Mouse (Mus musculus): ENCODE measurements around the gene Slc38a9. TPM values are rescaled to one million over a fixed set of nuclear protein-coding genes. Genes with fewer than 3 reads are reported as not detected.

Gene Slc38a9
- polyA plus RNA-seq (2015; fragmentation: Nextera tagmentation; extraction: Ambion mirVana), result 10.2 and 13.7 TPM in 2 replicates

DNA sequence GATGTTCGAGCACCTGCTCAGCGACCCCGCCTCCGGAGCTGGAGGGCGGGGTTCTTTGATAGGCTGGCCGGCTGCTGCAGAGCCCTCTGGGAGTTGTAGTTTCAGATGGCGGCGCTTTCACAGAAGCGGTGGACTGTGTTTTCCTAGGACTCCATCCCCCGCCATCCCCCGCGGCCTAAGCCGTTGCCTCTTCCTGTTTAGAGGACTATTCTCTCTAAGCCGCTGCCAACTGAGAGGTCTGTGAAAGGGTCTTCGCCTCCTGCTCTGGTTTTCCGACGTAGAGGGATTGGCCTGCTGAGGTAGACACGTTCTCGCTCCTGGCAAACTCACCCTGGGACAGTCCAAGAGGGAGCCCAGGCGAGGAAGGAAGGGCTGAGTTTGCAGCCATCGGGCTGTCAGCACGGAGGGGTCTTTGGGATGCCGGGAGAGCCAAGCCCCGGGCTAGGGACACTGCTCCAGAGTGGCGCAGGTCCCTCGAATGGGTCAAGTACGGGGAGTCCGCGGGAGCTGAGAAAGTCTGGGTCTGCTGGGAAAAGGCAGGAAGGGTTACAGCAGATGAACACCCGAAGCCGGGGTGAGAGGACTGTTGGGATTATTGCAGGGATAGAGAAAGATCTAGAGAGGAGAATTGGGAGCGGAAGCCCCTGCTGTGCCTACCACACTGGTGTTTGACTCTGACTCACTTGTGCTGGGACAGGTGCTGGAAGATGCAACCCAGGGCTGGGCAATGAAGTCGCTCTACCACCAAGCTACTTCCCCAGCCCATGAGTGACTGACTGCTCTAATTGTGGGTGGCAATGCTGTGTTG, at the start of gene Slc38a9:
TSS of gene Slc38a9 (plus strand) at position 178 of the 808 bp plus-strand sequence.
- H3K9ac ChIP-seq, result peak within 1 kb of the TSS; percentile 57
- no peaks in the 10 kb centered on the region for H3K27me3 ChIP-seq
- no peaks in the 10 kb centered on the region for H3K36me3 ChIP-seq
- H3K27ac ChIP-seq, result 0 out of 2 replicates have a peak within 1 kb of the TSS, but pooled peaks have one; percentile 30
- H3K4me3 ChIP-seq, result peak within 1 kb of the TSS; percentile 64
- H3K4me1 ChIP-seq, result peaks cover 8% of the 10 kb centered on the region; the same call in 1 of the 2 replicates
- under 1% methylated on average over 33 of the region's 33 CpGs for WGBS
- peak within 1 kb of the TSS; percentile 82 for H3K4me2 ChIP-seq
- H3K9me3 ChIP-seq, result no peaks in the 10 kb centered on the region
- peak; percentile 99 for ATAC-seq (ENCODE audit: borderline replicate concordance, extremely low read depth, low FRiP score, low TSS enrichment)

- 48% methylated on average over 3 of the region's 3 CpGs for WGBS
- Histone ChIP-seq H3K4me1 (no peaks in the 10 kb centered on the region), H3K9ac (no peak overlapping the region), H3K36me3 (no peaks in the 10 kb centered on the region), H3K4me2 (no peak overlapping the region), H3K27me3 (no peaks in the 10 kb centered on the region), H3K4me3 (no peak overlapping the region), H3K9me3 (no peaks in the 10 kb centered on the region), H3K27ac (no peak overlapping the region)
- ATAC-seq (ENCODE audit: borderline replicate concordance, extremely low read depth, low FRiP score, low TSS enrichment), result no peak
These were observed 39.0 kb upstream of the Slc38a9 start for GRCm38 (mm10) chr13:112621592-112621991.

DNA sequence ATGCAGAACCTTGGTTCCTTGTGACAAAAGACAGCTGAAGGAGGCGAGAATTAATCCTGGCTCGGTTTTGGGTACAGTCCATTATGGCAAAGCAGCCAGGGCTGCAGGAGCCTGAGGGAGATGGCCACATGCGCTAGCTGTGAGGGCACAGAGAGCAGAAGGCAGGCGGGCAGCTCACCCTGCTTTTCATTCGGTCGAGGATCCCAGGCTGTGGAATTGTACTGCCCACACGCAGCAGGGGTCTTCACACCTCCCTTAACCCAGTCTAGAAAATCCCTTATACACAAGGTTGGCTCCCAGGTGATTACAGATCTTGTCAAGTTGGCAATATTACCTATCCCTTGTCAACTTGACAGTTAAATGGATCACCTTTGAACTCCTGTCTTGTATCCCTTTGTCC, 36.9 kb upstream of the Slc38a9 start:
- Histone ChIP-seq H3K4me2 (no peak overlapping the region), H3K4me3 (no peak overlapping the region), H3K4me1 (no peaks in the 10 kb centered on the region), H3K9me3 (no peaks in the 10 kb centered on the region), H3K9ac (no peak overlapping the region), H3K36me3 (no peaks in the 10 kb centered on the region), H3K27ac (no peak overlapping the region), H3K27me3 (no peaks in the 10 kb centered on the region)
- 53% methylated on average over 7 of the region's 7 CpGs for WGBS
- no peak for ATAC-seq (ENCODE audit: borderline replicate concordance, extremely low read depth, low FRiP score, low TSS enrichment)

DNA sequence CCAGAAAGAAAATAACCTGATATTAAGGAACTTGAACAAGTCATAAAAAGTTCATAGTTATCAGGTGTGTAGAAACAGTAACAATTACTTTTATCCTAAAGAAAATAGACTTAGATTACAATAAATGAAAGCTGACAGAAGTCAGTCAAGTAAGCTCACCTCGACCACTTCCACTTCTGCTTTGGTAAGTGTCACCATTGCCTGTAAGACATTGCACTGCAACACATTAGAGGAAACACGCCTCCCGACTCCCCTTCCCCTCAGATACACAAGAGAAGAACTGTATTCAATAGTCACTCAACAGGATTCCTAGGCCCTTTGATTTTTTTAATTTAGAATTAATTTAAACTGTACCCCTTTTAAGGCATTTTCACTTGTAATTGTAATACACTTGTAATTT, 35.9 kb upstream of the Slc38a9 start:
- no peak for ATAC-seq (ENCODE audit: borderline replicate concordance, extremely low read depth, low FRiP score, low TSS enrichment)
- Histone ChIP-seq H3K27me3 (no peaks in the 10 kb centered on the region), H3K4me3 (no peak overlapping the region), H3K4me1 (no peaks in the 10 kb centered on the region), H3K9me3 (no peaks in the 10 kb centered on the region), H3K4me2 (no peak overlapping the region), H3K9ac (no peak overlapping the region), H3K36me3 (no peaks in the 10 kb centered on the region), H3K27ac (no peak overlapping the region)
- WGBS, result 56% methylated on average over 3 of the region's 3 CpGs

- Histone ChIP-seq H3K4me2 (no peak overlapping the region), H3K4me3 (no peak overlapping the region), H3K27me3 (no peaks in the 10 kb centered on the region), H3K9me3 (no peaks in the 10 kb centered on the region), H3K27ac (no peak overlapping the region), H3K36me3 (no peaks in the 10 kb centered on the region), H3K9ac (no peak overlapping the region), H3K4me1 (no peaks in the 10 kb centered on the region)
- ATAC-seq (ENCODE audit: borderline replicate concordance, extremely low read depth, low FRiP score, low TSS enrichment), result no peak
These were observed 35.0 kb upstream of the Slc38a9 start for GRCm38 (mm10) chr13:112625566-112625965.

GRCm38 (mm10) chr13:112635174-112635837, 25.2 kb upstream of the Slc38a9 start:
- Histone ChIP-seq H3K4me2 (no peak overlapping the region), H3K27ac (no peak overlapping the region), H3K9me3 (no peaks in the 10 kb centered on the region), H3K4me1 (no peaks in the 10 kb centered on the region), H3K9ac (no peak overlapping the region), H3K27me3 (no peaks in the 10 kb centered on the region), H3K36me3 (no peaks in the 10 kb centered on the region), H3K4me3 (no peak overlapping the region)
- no peak for ATAC-seq (ENCODE audit: borderline replicate concordance, extremely low read depth, low FRiP score, low TSS enrichment)
- WGBS, result 50% methylated on average over 7 of the region's 7 CpGs

- no peak overlapping the region for H3K4me3 ChIP-seq
- no peaks in the 10 kb centered on the region for H3K27me3 ChIP-seq
- no peak for ATAC-seq (ENCODE audit: borderline replicate concordance, extremely low read depth, low FRiP score, low TSS enrichment)
- no peaks in the 10 kb centered on the region for H3K36me3 ChIP-seq
- H3K4me1 ChIP-seq, result no peaks in the 10 kb centered on the region
- H3K27ac ChIP-seq, result no peak overlapping the region
- no peak overlapping the region for H3K9ac ChIP-seq
- 39% methylated on average over 3 of the region's 3 CpGs for WGBS
- no peaks in the 10 kb centered on the region for H3K9me3 ChIP-seq
- no peak overlapping the region for H3K4me2 ChIP-seq
These were observed 24.1 kb upstream of the Slc38a9 start for GRCm38 (mm10) chr13:112636498-112636897.

DNA sequence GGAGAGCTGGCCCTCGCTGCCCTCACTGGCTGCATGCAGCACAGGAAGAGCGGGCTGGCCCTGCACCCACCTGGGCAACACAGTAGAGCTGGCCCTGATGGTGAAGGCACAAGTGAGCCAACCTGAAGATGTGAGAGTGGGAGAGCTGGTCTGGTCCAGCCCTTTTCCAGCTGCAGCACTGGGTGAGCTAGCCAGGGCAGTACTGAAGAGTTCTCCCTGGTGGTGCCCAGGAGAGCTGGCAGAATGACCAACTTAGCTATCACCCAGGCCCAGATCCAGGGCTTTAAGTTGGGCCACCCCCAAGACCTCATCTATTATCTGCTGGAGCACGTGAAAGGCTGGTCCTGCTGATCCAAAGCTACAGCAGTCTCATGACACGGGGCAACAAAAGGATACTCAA, 21.4 kb upstream of the Slc38a9 start:
- H3K27me3 ChIP-seq, result no peaks in the 10 kb centered on the region
- H3K4me1 ChIP-seq, result no peaks in the 10 kb centered on the region
- no peaks in the 10 kb centered on the region for H3K9me3 ChIP-seq
- ATAC-seq (ENCODE audit: borderline replicate concordance, extremely low read depth, low FRiP score, low TSS enrichment), result no peak
- whole genome bisulfite sequencing, result 72% methylated on average over 4 of the region's 4 CpGs
- no peak overlapping the region for H3K9ac ChIP-seq
- no peaks in the 10 kb centered on the region for H3K36me3 ChIP-seq
- H3K4me2 ChIP-seq, result no peak overlapping the region
- no peak overlapping the region for H3K27ac ChIP-seq
- no peak overlapping the region for H3K4me3 ChIP-seq

DNA sequence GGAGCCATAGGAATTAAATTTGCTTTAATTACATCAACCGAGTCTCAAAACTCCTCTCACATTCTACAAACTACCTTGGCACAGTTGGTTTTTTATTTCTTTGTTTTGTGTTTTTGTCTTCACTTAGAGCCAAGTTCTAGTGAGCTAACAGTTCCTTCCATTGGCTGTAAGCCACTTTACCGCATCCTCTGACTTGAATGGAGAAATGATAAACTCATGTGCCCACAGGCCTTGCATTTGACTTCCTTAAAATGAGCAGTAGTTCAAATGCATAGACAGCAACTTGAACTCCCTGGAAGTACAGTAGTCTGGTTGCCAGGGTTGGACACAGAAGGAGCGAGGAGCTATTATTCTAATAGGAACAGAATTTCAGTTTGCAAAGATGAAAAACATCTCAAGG, 17.7 kb upstream of the Slc38a9 start:
- Histone ChIP-seq H3K4me3 (no peak overlapping the region), H3K4me2 (no peak overlapping the region), H3K27me3 (no peaks in the 10 kb centered on the region), H3K9ac (no peak overlapping the region), H3K27ac (no peak overlapping the region), H3K4me1 (no peaks in the 10 kb centered on the region), H3K36me3 (no peaks in the 10 kb centered on the region), H3K9me3 (no peaks in the 10 kb centered on the region)
- no peak for ATAC-seq (ENCODE audit: borderline replicate concordance, extremely low read depth, low FRiP score, low TSS enrichment)
- WGBS, result 84% methylated on average over 3 of the region's 3 CpGs

GRCm38 (mm10) chr13:112644996-112645395, 15.6 kb upstream of the Slc38a9 start:
- no peaks in the 10 kb centered on the region for H3K4me1 ChIP-seq
- H3K4me2 ChIP-seq, result no peak overlapping the region
- no peak for ATAC-seq (ENCODE audit: borderline replicate concordance, extremely low read depth, low FRiP score, low TSS enrichment)
- H3K9ac ChIP-seq, result no peak overlapping the region
- H3K27ac ChIP-seq, result no peak overlapping the region
- no peaks in the 10 kb centered on the region for H3K36me3 ChIP-seq
- no peaks in the 10 kb centered on the region for H3K27me3 ChIP-seq
- no peak overlapping the region for H3K4me3 ChIP-seq
- no peaks in the 10 kb centered on the region for H3K9me3 ChIP-seq
- WGBS, result 74% methylated on average over 3 of the region's 3 CpGs

GRCm38 (mm10) chr13:112645529-112646186, 14.9 kb upstream of the Slc38a9 start:
- H3K9me3 ChIP-seq, result no peaks in the 10 kb centered on the region
- no peaks in the 10 kb centered on the region for H3K4me1 ChIP-seq
- no peaks in the 10 kb centered on the region for H3K36me3 ChIP-seq
- H3K27ac ChIP-seq, result no peak overlapping the region
- H3K9ac ChIP-seq, result no peak overlapping the region
- no peak overlapping the region for H3K4me3 ChIP-seq
- WGBS, result 73% methylated on average over 1 of the region's 1 CpGs
- no peak overlapping the region for H3K4me2 ChIP-seq
- ATAC-seq (ENCODE audit: borderline replicate concordance, extremely low read depth, low FRiP score, low TSS enrichment), result no peak
- H3K27me3 ChIP-seq, result no peaks in the 10 kb centered on the region

DNA sequence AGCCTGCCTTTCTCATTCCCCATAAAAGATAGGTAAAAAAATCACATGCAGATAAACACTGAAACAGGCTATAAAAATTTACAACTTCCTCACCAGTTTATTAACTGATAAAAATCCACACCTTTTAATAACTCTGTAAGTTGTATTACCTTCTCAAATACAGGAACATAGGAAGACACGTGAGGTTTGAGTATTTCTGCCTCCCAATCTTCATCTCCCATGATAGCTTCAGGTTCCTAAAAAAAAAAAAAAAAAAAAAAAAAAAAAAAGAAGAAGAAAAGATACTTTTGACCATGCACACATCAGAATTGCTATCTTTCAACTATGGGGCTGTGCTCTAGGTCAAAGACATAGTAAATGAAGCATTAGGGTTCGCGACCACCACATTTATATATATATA, 9.4 kb upstream of the Slc38a9 start:
- Histone ChIP-seq H3K9me3 (no peaks in the 10 kb centered on the region), H3K9ac (no peak overlapping the region), H3K36me3 (no peaks in the 10 kb centered on the region), H3K27me3 (no peaks in the 10 kb centered on the region), H3K27ac (no peak overlapping the region), H3K4me1 (no peaks in the 10 kb centered on the region), H3K4me2 (no peak overlapping the region), H3K4me3 (no peak overlapping the region)
- WGBS, result 88% methylated on average over 3 of the region's 3 CpGs
- ATAC-seq (ENCODE audit: borderline replicate concordance, extremely low read depth, low FRiP score, low TSS enrichment), result no peak
